Mouse (Mus musculus): Measurements from ENCODE around the gene Gpr160.

The Gpr160 gene

GRCm38 (mm10) chr3:30899407-30899806, 43.7 kb downstream of the Gpr160 start:
- DNase-seq (ENCODE audit: low read depth, low spot score) = no peak

GRCm38 (mm10) chr3:30904658-30905057, 48.9 kb downstream of the Gpr160 start:
- no peak for DNase-seq (ENCODE audit: low read depth, low spot score)

GRCm38 (mm10) chr3:30917160-30917559, 61.4 kb downstream of the Gpr160 start:
- DNase-seq (ENCODE audit: low read depth, low spot score) = peak; percentile 13

DNA sequence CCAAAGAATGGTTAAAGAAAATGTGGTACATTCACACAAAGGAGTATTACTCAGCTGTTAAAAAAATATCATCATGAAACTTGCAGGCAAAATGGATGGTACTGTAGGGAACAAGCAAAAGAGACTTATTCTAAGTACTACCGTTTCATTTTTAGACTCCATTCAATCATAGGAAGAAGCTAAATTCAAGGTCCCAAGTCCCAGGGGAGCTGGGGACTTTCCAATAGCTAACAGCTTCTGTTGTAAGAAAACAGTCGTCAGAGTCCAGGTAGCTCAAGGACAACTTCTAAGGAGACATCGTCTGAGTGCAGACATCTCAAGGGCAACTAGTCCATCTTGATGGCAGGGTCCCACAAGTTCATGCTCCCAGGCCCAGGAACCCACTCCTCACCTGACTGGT, 71.9 kb downstream of the Gpr160 start:
- DNase-seq (ENCODE audit: low read depth, low spot score) = no peak

DNA sequence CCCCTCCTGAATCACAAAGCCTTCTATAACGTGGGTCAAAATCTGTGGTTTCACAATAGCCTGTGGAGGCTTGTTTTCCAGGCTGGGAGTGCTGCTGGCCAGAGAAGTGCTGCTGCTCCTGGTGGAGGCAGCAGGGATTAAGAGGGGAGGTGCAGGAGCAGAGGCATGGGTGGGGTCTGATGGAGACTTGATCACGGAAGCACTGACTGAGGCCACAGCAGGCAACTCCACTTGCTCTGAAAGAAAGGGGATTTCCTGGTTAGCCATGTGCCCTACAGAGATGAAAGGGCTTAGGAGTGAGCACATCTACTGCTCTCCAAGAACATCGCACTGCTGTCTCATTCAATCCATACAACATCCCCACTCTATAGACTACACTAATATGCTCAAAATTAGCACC, 74.1 kb downstream of the Gpr160 start:
- DNase-seq (ENCODE audit: low read depth, low spot score) = peak; percentile 63

DNA sequence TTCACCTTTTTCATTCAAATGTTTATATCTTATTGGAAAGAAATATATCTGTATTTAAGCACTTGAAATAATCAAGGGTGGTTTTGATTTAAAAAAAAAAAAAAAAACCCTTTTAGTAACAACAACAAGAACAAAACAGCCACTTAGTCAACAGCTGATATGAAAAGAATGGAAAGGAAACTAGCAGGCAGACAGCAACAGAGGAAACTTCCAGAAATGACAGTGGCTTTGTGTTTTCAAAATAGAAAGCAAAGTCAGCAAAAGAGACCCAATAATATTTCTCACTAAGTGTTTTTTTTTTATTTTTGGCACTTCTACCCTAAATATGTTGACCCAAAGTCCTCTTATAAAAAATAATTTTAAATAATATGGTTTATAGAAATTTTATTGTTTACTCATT, 78.6 kb downstream of the Gpr160 start:
- DNase-seq (ENCODE audit: low read depth, low spot score) = peak; percentile 20

All from CD4-positive, CD25-positive, alpha-beta regulatory T cell, adult 2 months (primary cell).